Mouse (Mus musculus): ENCODE results near the gene Elk4. TPM values are rescaled to one million over a fixed set of nuclear protein-coding genes. Genes with fewer than 3 reads are reported as not detected.
A peak's percentile ranks its signal among the peaks of the same experiment; 100 is the strongest.

The Elk4 gene
- polyA plus RNA-seq, 1 experiment from 2014 or later, result 13.8 TPM

GRCm38 (mm10) chr1:132028413-132028812 lies 21.0 kb downstream of the Elk4 start:
- DNase-seq (ENCODE audit: extremely low spot score, low spot score), result no peak
- peaks cover 90% of the 10 kb centered on the region for H3K36me3 ChIP-seq (replicated peaks)
- H3K27ac ChIP-seq, result no peak overlapping the region
- no peaks in the 10 kb centered on the region for H3K4me1 ChIP-seq
- H3K4me3 ChIP-seq, result no peak overlapping the region
- no peaks in the 10 kb centered on the region for H3K27me3 ChIP-seq (ENCODE audit: poor library complexity, severe bottlenecking)
- no peaks in the 10 kb centered on the region for H3K9me3 ChIP-seq
- 92% methylated on average over 9 of the region's 9 CpGs for WGBS

DNA sequence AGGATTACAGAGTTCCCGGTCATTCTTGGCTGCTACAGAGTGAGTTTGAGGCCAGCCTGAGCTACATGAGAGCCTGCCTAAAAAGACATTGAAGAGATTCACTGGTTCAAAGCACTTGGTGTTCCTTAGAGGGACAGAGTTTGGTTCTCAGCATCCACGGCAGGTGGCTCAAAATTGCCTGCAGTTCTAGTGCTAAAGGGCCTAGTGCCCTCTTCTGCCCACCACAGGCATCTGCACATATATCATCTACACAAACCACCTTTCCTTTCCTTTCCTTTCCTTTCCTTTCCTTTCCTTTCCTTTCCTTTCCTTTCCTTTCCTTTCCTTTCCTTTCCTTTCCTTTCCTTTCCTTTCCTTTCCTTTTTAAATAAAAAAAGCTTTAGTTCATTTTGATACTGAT lies 23.2 kb downstream of the Elk4 start:
- H3K9me3 ChIP-seq, result no peaks in the 10 kb centered on the region
- WGBS, result 64% methylated on average over 2 of the region's 2 CpGs
- H3K4me1 ChIP-seq, result no peaks in the 10 kb centered on the region
- H3K4me3 ChIP-seq, result no peak overlapping the region
- H3K27ac ChIP-seq, result no peak overlapping the region
- peaks cover 87% of the 10 kb centered on the region for H3K36me3 ChIP-seq (replicated peaks)
- H3K27me3 ChIP-seq (ENCODE audit: poor library complexity, severe bottlenecking), result no peaks in the 10 kb centered on the region
- DNase-seq (ENCODE audit: extremely low spot score, low spot score), result no peak

DNA sequence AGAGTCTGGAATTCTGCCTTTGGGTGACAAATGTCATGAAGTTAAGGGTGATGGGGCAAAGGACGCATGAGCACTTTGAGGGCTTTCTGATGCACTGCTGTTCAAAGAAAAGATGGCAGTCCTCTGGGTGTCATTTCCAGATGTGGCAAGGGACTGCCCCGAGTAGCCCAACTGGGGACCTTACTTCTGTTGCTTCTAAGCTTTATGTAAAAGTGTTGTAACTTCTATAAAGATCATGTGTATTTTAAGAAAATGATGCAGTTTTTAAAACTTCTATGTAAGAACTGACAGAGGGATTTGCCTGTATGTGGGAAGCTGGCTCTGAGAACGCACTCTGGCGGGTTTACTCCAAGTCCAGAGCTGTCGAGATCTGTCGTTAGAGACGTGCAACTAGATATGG lies 24.8 kb downstream of the Elk4 start:
- H3K9me3 ChIP-seq, result no peaks in the 10 kb centered on the region
- H3K4me1 ChIP-seq, result no peaks in the 10 kb centered on the region
- DNase-seq (ENCODE audit: extremely low spot score, low spot score), result no peak
- peaks cover 74% of the 10 kb centered on the region for H3K36me3 ChIP-seq (replicated peaks)
- no peak overlapping the region for H3K27ac ChIP-seq
- WGBS, result 91% methylated on average over 7 of the region's 7 CpGs
- H3K4me3 ChIP-seq, result no peak overlapping the region
- no peaks in the 10 kb centered on the region for H3K27me3 ChIP-seq (ENCODE audit: poor library complexity, severe bottlenecking)

DNA sequence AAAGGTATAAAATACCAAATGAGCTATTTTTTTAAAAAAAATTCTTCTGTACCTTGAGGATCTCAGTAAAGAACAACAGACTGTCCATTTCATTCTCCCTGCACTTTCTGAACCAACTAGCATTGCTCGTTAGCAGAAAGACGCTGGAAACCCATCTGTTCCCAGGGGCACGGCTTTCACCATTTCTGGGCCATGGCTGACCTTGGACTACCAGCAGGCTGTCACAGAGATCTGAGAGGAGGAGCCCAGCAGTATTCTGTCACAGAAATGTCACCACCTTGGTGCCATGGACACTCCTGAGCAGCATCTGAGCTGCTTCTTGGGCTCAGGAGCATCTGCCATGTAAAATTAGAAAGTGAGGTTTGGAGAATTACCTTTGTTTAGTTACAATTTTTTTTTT lies 30.3 kb downstream of the Elk4 start:
- no peaks in the 10 kb centered on the region for H3K4me1 ChIP-seq
- peaks cover 27% of the 10 kb centered on the region for H3K36me3 ChIP-seq (replicated peaks)
- H3K9me3 ChIP-seq, result no peaks in the 10 kb centered on the region
- no peak for DNase-seq (ENCODE audit: extremely low spot score, low spot score)
- no peaks in the 10 kb centered on the region for H3K27me3 ChIP-seq (ENCODE audit: poor library complexity, severe bottlenecking)
- no peak overlapping the region for H3K27ac ChIP-seq
- H3K4me3 ChIP-seq, result no peak overlapping the region
- 85% methylated on average over 3 of the region's 3 CpGs for WGBS

DNA sequence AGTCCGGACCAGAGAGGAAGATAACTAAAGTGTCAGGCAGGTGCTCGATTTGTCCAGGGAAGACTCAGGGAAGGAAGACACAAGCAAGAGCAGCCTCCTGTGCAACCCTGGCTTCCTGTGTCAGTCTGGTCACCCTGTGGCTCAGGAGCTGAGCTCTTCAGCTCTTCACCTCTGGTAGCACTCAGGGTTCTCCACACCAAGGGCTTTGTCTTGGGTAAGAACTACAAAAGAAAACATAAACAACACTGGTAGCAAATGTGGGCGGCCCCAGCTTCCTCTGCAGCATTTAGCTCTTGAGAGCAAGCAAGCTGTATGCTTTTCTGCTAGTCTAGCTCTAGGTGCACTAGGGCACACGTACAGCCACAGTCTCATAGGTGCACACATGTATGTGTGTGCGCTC lies 31.3 kb downstream of the Elk4 start:
- no peaks in the 10 kb centered on the region for H3K9me3 ChIP-seq
- WGBS, result 88% methylated on average over 5 of the region's 5 CpGs
- no peak for DNase-seq (ENCODE audit: extremely low spot score, low spot score)

GRCm38 (mm10) chr1:132040201-132040621 lies 32.8 kb downstream of the Elk4 start:
- Histone ChIP-seq H3K36me3 (replicated peaks) (peaks cover 5% of the 10 kb centered on the region; the same call in 1 of the 2 replicates), H3K27ac (peak overlapping the region; percentile 22; the same call in 1 of the 2 replicates), H3K9me3 (no peaks in the 10 kb centered on the region), H3K27me3 (ENCODE audit: poor library complexity, severe bottlenecking) (no peaks in the 10 kb centered on the region), H3K4me3 (no peak overlapping the region), H3K4me1 (no peaks in the 10 kb centered on the region)
- DNase-seq (ENCODE audit: extremely low spot score, low spot score), result no peak
- 82% methylated on average over 9 of the region's 9 CpGs for WGBS

More for the DNA sequence above, 31.3 kb downstream of the Elk4 start:
- Histone ChIP-seq H3K36me3 (replicated peaks) (peaks cover 17% of the 10 kb centered on the region), H3K27ac (no peak overlapping the region), H3K4me1 (no peaks in the 10 kb centered on the region), H3K27me3 (ENCODE audit: poor library complexity, severe bottlenecking) (no peaks in the 10 kb centered on the region), H3K4me3 (no peak overlapping the region)

- no peaks in the 10 kb centered on the region for H3K9me3 ChIP-seq
- no peaks in the 10 kb centered on the region for H3K27me3 ChIP-seq (ENCODE audit: poor library complexity, severe bottlenecking)
- no peaks in the 10 kb centered on the region for H3K36me3 ChIP-seq (replicated peaks)
- no peak for DNase-seq (ENCODE audit: extremely low spot score, low spot score)
- H3K4me1 ChIP-seq, result no peaks in the 10 kb centered on the region
- H3K27ac ChIP-seq, result no peak overlapping the region
- no peak overlapping the region for H3K4me3 ChIP-seq
- WGBS, result 79% methylated on average over 4 of the region's 4 CpGs
These were observed 36.4 kb downstream of the Elk4 start for GRCm38 (mm10) chr1:132043759-132044158.

DNA sequence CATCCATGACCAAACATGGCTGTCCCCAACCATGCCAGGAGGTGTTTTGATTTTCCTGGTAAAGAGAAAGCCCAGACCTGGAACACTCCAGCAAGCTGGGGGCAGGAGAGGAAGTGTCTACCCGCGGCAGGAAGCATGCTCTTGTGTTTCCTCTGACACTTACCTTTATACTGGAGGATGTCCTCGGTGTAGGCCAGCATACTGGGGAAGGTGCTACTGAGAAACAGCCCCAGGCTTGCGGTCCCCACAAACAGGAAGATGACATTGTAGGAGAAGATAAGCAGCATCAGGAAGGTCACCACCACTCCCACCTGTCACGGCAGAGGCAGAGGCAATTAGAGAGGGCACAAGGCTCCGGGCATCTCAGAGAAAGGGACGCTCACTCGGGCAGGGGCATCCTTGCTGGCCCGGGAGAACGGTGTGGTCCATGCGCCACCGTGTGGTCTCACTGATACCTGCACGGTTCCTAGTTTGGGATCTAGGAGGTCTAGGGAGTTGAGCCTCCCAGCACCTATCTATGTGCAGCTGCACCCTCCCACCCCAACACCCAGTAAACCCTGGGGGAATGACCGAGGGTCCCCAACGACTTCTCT lies 38.8 kb downstream of the Elk4 start:
- H3K27ac ChIP-seq, result no peak overlapping the region
- H3K9me3 ChIP-seq, result no peaks in the 10 kb centered on the region
- no peaks in the 10 kb centered on the region for H3K4me1 ChIP-seq
- H3K36me3 ChIP-seq (replicated peaks), result no peaks in the 10 kb centered on the region
- 26% methylated on average over 15 of the region's 15 CpGs for WGBS
- no peak overlapping the region for H3K4me3 ChIP-seq
- DNase-seq (ENCODE audit: extremely low spot score, low spot score), result peak; percentile 64
- H3K27me3 ChIP-seq (ENCODE audit: poor library complexity, severe bottlenecking), result no peaks in the 10 kb centered on the region

GRCm38 (mm10) chr1:132051746-132052145 lies 44.3 kb downstream of the Elk4 start:
- Histone ChIP-seq H3K27me3 (ENCODE audit: poor library complexity, severe bottlenecking) (no peaks in the 10 kb centered on the region), H3K4me3 (no peak overlapping the region), H3K9me3 (no peaks in the 10 kb centered on the region), H3K27ac (no peak overlapping the region), H3K36me3 (replicated peaks) (no peaks in the 10 kb centered on the region), H3K4me1 (no peaks in the 10 kb centered on the region)
- DNase-seq (ENCODE audit: extremely low spot score, low spot score), result no peak
- WGBS, result 81% methylated on average over 3 of the region's 3 CpGs

- DNase-seq (ENCODE audit: extremely low spot score, low spot score), result no peak
- no peak overlapping the region for H3K4me3 ChIP-seq
- no peak overlapping the region for H3K27ac ChIP-seq
- H3K9me3 ChIP-seq, result no peaks in the 10 kb centered on the region
- no peaks in the 10 kb centered on the region for H3K36me3 ChIP-seq (replicated peaks)
- WGBS, result 90% methylated on average over 3 of the region's 3 CpGs
- no peaks in the 10 kb centered on the region for H3K4me1 ChIP-seq
- no peaks in the 10 kb centered on the region for H3K27me3 ChIP-seq (ENCODE audit: poor library complexity, severe bottlenecking)
These were observed 47.0 kb downstream of the Elk4 start for GRCm38 (mm10) chr1:132054387-132054786.

DNA sequence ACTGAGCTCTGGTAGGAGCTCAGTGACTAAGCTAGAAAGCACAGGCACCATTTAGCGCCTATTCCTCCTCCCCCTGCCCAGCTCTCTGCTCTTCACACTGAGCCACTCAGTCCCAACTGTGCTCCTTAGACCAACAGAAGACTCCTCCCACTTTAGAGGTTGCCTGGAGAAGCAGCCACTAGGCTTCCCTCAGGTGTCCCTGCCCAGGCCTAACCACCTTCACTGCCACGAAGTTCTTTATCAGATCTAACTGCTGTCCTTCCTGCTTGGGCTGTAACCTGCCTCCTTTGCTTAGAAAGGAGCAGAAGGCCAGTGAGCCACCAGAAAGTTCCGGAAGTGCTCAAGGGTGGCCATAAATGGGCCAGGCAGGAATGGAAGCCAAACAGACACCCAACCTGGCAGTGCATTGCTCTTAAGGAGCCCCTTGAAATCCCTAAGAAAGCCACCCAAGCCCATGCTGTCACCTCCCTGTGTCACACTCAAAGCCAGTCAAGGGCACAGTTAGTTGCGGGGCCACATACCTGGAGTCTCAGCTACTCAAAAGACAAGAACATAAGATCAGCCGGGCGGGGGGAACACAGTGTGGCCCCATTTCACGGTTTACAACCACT lies 47.8 kb downstream of the Elk4 start:
- WGBS, result 83% methylated on average over 7 of the region's 7 CpGs

DNA sequence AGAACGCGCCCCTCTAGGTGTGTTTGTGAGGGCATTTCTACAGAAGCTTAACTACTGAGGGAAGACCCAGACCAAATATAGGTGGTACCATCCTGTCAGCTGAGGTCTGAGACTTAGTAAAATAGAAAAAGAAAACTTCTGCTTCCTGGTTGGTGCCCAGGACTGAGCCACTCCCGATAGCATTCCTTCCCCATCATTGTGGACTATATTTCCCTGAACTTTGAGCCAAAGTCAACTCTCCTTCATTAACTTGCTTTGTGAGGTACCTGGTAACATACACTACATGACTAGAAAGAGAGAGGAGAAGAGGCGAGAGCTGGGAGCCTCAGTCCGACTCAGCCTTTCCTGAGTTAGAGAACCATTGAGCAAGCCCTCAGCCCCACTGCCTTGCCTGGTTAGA lies 51.2 kb downstream of the Elk4 start:
- Histone ChIP-seq H3K36me3 (replicated peaks) (no peaks in the 10 kb centered on the region), H3K27me3 (ENCODE audit: poor library complexity, severe bottlenecking) (no peaks in the 10 kb centered on the region), H3K4me1 (no peaks in the 10 kb centered on the region), H3K4me3 (no peak overlapping the region), H3K9me3 (no peaks in the 10 kb centered on the region), H3K27ac (no peak overlapping the region)
- no peak for DNase-seq (ENCODE audit: extremely low spot score, low spot score)
- WGBS, result 95% methylated on average over 5 of the region's 5 CpGs

More for the DNA sequence above, 47.8 kb downstream of the Elk4 start:
- Histone ChIP-seq H3K9me3 (no peaks in the 10 kb centered on the region), H3K36me3 (replicated peaks) (no peaks in the 10 kb centered on the region), H3K4me3 (no peak overlapping the region), H3K27ac (no peak overlapping the region), H3K4me1 (no peaks in the 10 kb centered on the region), H3K27me3 (ENCODE audit: poor library complexity, severe bottlenecking) (no peaks in the 10 kb centered on the region)
- DNase-seq (ENCODE audit: extremely low spot score, low spot score), result no peak

GRCm38 (mm10) chr1:132060036-132060769 lies 52.8 kb downstream of the Elk4 start:
- H3K4me1 ChIP-seq, result no peaks in the 10 kb centered on the region
- no peaks in the 10 kb centered on the region for H3K9me3 ChIP-seq
- H3K27me3 ChIP-seq (ENCODE audit: poor library complexity, severe bottlenecking), result peaks cover 6% of the 10 kb centered on the region
- no peak overlapping the region for H3K27ac ChIP-seq
- H3K36me3 ChIP-seq (replicated peaks), result no peaks in the 10 kb centered on the region
- no peak for DNase-seq (ENCODE audit: extremely low spot score, low spot score)
- WGBS, result 68% methylated on average over 7 of the region's 7 CpGs
- H3K4me3 ChIP-seq, result no peak overlapping the region
